Mouse (Mus musculus): ENCODE results near the gene Gm11042. TPM values are rescaled to one million over a fixed set of nuclear protein-coding genes. Genes with fewer than 3 reads are reported as not detected.

Gm11042 gene
- total RNA-seq, 1 experiment from 2014 or later: not detected

GRCm38 (mm10) chr12:74290983-74291382, 25.2 kb downstream of the Gm11042 start:
- no peak for ATAC-seq (replicated peaks; ENCODE audit: low read depth, poor library complexity, severe bottlenecking)

GRCm38 (mm10) chr12:74284685-74285054, 31.5 kb downstream of the Gm11042 start:
- no peak for ATAC-seq (replicated peaks; ENCODE audit: low read depth, poor library complexity, severe bottlenecking)

DNA sequence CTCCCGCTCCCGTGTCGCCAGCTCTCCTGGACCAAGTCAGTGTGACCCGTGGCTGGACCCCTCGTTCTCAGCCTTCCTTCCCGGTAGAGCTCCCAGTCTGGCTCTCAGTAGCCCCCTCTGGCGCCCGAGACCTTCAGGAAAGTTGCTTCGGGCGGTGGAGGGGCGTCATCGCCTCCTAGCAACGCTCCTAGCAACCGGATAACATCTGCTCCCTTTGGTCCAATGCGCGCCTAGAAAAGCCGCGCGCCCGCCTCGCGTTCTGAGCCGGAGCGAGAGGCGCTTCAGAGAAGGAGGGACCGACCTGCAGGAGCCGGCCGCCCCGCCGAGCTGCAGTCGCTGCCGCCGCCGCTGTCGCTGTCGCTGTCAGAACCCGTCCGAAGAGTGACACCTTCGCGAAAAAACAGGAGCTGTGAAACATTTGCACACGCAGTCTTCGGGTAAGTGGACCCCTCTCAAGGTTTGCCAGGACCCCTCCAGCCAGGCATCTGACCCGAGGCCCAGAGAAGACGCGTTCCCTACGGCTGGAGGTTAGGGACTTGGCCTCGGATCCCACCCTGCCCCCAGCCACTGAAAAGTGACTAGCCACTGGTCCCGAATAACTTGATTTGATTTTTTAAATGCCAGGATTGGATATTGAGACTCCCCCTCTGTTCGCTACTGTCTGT, 32.0 kb downstream of the Gm11042 start:
- ATAC-seq (replicated peaks; ENCODE audit: low read depth, poor library complexity, severe bottlenecking): peak; percentile 89

DNA sequence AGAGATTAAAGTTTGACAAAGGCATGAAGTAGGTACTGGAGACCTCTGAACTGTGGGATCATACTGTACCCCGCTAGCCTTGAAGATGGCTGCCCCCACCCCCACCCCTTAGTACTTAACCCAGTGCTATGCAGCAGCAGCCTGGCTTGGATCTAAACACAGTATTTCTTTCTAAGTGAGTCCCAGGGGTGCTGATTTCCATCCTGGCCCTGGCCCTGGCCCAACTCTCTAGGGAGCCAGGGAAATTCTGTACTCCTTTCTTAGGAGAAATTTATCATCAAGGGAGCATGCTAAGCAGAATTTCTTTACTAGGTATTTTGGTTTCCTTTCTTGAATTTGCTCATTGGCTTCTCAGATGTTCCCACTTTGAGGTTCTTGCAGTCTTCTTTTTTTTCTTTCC, 33.3 kb downstream of the Gm11042 start:
- no peak for ATAC-seq (replicated peaks; ENCODE audit: low read depth, poor library complexity, severe bottlenecking)

- ATAC-seq (replicated peaks; ENCODE audit: low read depth, poor library complexity, severe bottlenecking): no peak
Measured at GRCm38 (mm10) chr12:74281403-74281802, 34.8 kb downstream of the Gm11042 start.

DNA sequence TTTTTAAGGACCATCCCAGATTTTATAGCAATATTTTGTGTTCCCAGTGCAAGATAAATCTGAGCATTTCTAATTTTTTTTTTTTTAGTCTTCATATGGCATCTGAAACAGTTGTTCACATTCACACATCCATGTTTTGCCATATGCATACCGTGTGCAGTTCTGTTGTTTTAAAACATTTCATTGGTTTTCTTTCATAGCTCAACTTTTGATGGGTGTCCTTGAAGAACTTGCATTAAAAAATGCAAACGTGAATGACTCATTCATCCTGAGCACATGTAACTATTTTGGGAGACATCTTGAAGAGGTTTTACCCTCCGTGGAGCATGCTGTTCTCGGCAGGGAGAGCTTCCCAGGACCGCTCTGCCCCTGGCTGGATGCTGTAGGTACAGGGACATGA, 38.9 kb downstream of the Gm11042 start:
- no peak for ATAC-seq (replicated peaks; ENCODE audit: low read depth, poor library complexity, severe bottlenecking)

DNA sequence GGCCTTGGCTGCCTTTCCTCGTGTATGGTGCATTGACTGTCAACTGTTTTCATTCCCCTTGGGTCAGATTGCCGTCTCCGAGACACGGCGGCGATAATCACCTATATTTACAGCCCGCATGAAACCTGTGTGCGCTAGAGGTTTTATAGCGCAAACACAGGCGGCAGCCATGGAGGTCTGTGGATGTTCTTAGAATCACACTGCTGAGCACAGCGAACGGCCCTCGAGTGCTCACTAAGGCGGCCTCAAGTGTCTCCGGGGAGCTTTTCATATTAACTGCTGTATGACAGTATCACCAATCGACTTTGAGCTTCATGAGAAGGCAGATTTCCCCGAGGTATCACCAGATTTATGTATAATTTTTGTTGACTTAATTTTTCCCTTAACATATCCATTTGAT, 43.6 kb downstream of the Gm11042 start:
- no peak for ATAC-seq (replicated peaks; ENCODE audit: low read depth, poor library complexity, severe bottlenecking)

DNA sequence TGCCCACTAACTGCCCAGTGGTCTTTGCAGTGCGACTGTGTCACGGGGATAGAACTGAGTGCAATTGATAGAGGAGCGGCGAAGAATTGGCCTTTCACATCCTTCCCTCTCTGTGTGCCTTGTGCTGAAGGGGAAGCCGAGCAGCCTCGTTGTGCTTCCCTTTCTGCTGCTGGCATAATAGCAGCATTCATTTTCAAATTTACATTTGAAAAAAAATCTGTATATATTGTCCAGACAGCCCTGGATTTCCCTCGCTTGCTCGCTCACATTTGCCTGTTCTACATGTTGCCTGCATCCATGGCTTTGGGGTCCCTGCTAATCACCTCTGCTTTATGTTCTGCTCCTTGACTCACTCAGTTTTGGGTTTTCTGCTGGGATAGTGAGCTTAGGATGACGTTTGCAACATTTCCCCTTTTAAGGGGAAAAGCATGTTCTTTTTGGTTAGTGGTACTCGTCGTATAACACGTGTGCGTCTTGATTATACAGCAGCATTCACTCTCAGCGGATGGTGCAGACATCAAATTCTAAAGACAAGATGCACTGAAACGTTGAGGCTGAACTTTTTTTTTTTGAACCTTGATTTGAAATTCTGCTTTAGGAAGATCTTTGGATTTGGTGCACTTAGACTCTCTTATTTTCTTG, 47.4 kb downstream of the Gm11042 start:
- no peak for ATAC-seq (replicated peaks; ENCODE audit: low read depth, poor library complexity, severe bottlenecking)

DNA sequence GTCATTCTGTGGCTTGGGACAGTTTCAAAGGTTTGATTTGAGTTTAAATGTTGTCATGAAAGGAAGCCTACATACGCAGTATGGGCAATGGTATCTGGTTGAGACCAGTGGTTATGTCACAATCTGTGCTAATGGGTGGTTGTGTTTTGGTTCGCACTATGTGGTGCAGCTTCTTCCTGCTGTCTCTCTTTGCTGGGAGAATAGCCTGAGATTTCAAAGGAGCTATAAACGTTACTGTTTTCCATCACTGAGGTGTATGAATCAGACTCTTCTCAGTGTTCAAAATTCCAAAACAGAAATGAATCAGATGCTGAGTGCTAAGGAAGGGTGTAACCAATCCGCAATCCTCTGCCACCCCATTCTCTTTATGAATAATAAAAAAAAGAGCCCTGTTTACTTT, 49.1 kb downstream of the Gm11042 start:
- ATAC-seq (replicated peaks; ENCODE audit: low read depth, poor library complexity, severe bottlenecking): no peak

Measured in common myeloid progenitor, adult 5-6 weeks (primary cell).